Comparison of ENCODE assay signal across 9 mouse cellular contexts in the genomic region with DNA sequence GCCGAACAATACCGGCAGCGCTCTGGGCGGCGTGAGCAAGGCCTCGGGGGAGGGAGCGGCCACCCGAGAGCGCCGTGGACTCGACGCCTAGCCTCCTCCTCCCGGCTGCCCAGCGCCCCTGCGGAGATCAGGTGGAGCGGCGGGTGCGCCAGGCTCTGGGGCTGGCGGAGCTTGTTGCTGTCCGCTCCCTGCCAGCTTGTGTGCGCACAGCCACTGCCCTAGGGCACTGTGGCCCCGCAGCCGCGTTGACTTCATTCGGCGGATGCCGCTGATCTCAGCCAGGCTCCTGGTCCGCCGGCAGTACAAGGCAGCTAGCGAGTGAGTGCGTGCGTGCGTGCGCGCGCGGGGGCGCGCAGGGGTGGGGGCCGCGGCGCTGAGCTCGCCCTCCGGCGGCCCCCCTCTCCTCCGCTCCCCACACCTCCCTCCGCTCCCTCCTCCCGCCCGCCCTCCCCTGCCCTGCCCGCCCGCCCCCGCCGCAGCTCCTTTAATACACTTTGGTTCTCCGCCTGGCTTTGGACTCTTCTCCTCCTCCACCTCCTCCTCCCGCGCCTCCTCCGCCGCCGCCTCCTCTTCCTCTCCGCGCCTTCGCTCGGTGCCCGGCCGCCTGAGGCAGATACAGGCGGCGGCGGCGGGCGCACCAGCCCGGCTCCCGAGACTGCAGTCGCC. TPM values are rescaled to one million over a fixed set of nuclear protein-coding genes. Genes with fewer than 3 reads are reported as not detected.
DNase-seq lines count a peak whose midpoint lies in the region; ATAC-seq and TF ChIP-seq lines count a peak whose summit lies in the region.
"Had no signal": no experiment of that assay in that cellular context is flagged by ENCODE, and none has a peak within 500 bp of the region (broad histone marks: within the 10 kb centered on the region; RNA-seq: fewer than 3 reads in every experiment).

A gene (plus strand): TSS at position 545 of the 666 bp plus-strand sequence.

- DNase-seq in adrenal gland, adult (ENCODE audit: inconsistent age in 2 of 2, low spot score in 1 of 2), result peak; percentile 31 to 68
- DNase-seq in adrenal gland, adult 8-10 months, result no peak
- DNase-seq in testis, postnatal 14 days (ENCODE audit: low spot score), result no peak
- no peak for DNase-seq in left cerebral cortex, postnatal 36 days (ENCODE audit: low spot score in 2 of 2)
- DNase-seq in thymus, adult 2 months, result no peak

- H3K9ac ChIP-seq in heart, embryonic 16.5 days (ENCODE audit: low read length), result no peak within 1 kb of the TSS
- H3K9ac ChIP-seq in neural tube, embryonic 13.5 days, result peak within 1 kb of the TSS; percentile 82

- no peak for TF ChIP-seq POLR2A in testis, adult 2 months (IDR thresholded peaks at IDR 0.05; ENCODE audit: control insufficient read depth, low read depth, low read length)
- TF ChIP-seq POLR2A in thymus, adult 2 months (IDR thresholded peaks at IDR 0.05; ENCODE audit: control insufficient read depth, extremely low read depth, insufficient read depth, low read length, poor library complexity), result no peak

- WGBS in heart, embryonic 16.5 days, result under 1% methylated on average over 55 of the region's 73 CpGs
- 1% methylated on average over 44 of the region's 73 CpGs for WGBS in neural tube, embryonic 13.5 days
- under 1% methylated on average over 49 of the region's 73 CpGs for WGBS in thymus, adult 2 months

- H3K36me3 ChIP-seq in testis, adult 2 months (ENCODE audit: control insufficient read depth, insufficient read depth, low read length), result no peaks in the 10 kb centered on the region
- H3K36me3 ChIP-seq in heart, embryonic 16.5 days (ENCODE audit: control insufficient read depth, insufficient read depth), result no peaks in the 10 kb centered on the region
- H3K36me3 ChIP-seq in neural tube, embryonic 13.5 days, result no peaks in the 10 kb centered on the region
- H3K36me3 ChIP-seq in thymus, adult 2 months (ENCODE audit: control insufficient read depth, insufficient read depth, low read length), result no peaks in the 10 kb centered on the region

- peak within 1 kb of the TSS; percentile 82 for H3K4me2 ChIP-seq in heart, embryonic 16.5 days (ENCODE audit: low read depth, low read length)
- peak within 1 kb of the TSS; percentile 62 for H3K4me2 ChIP-seq in neural tube, embryonic 13.5 days

- peak within 1 kb of the TSS; percentile 35; the same call in 1 of the 2 replicates for H3K4me3 ChIP-seq in testis, adult 2 months (ENCODE audit: control insufficient read depth, low read depth, low read length)
- H3K4me3 ChIP-seq in heart, embryonic 16.5 days (ENCODE audit: low read length), result peak within 1 kb of the TSS; percentile 58
- peak within 1 kb of the TSS; percentile 58 for H3K4me3 ChIP-seq in neural tube, embryonic 13.5 days
- H3K4me3 ChIP-seq in thymus, adult 2 months (ENCODE audit: control insufficient read depth, insufficient read depth, low read length), result no peak within 1 kb of the TSS

- peaks cover 15% of the 10 kb centered on the region for H3K4me1 ChIP-seq in testis, adult 2 months (ENCODE audit: control insufficient read depth, insufficient read depth, low read length)
- peaks cover 11% of the 10 kb centered on the region for H3K4me1 ChIP-seq in heart, embryonic 16.5 days (ENCODE audit: control insufficient read depth, insufficient read depth, low read length)
- peaks cover 30% of the 10 kb centered on the region for H3K4me1 ChIP-seq in neural tube, embryonic 13.5 days (replicated peaks)
- H3K4me1 ChIP-seq in thymus, adult 2 months (replicated peaks; ENCODE audit: control insufficient read depth, insufficient read depth, low read length), result no peaks in the 10 kb centered on the region

- no peaks in the 10 kb centered on the region for H3K9me3 ChIP-seq in heart, embryonic 16.5 days (replicated peaks; ENCODE audit: control insufficient read depth, low read length)
- H3K9me3 ChIP-seq in neural tube, embryonic 13.5 days, result no peaks in the 10 kb centered on the region

- no peak within 1 kb of the TSS for H3K27ac ChIP-seq in testis, adult 2 months (ENCODE audit: control insufficient read depth, insufficient read depth, low read depth, low read length)
- no peak within 1 kb of the TSS for H3K27ac ChIP-seq in heart, embryonic 16.5 days (ENCODE audit: low read length)
- H3K27ac ChIP-seq in neural tube, embryonic 13.5 days (replicated peaks), result peak within 1 kb of the TSS; percentile 96
- H3K27ac ChIP-seq in thymus, adult 2 months (ENCODE audit: control insufficient read depth, insufficient read depth, low read length), result no peak within 1 kb of the TSS

- ATAC-seq in heart, embryonic 16.5 days (replicated peaks; ENCODE audit: extremely low read depth, insufficient read depth, low FRiP score), result peak; percentile 63; the same call in 1 of the 2 replicates
- peak; percentile 79 for ATAC-seq in neural tube, embryonic 13.5 days (ENCODE audit: low read depth)

- TF ChIP-seq CTCF in testis, adult 2 months (IDR thresholded peaks at IDR 0.05; ENCODE audit: control insufficient read depth, insufficient read depth, insufficient replicate concordance, low read depth, low read length), result no peak
- TF ChIP-seq CTCF in thymus, adult 2 months (IDR thresholded peaks at IDR 0.05; ENCODE audit: borderline replicate concordance, control insufficient read depth, extremely low read depth, insufficient read depth, low read length, poor library complexity), result no peak

- peaks cover 9% of the 10 kb centered on the region for H3K27me3 ChIP-seq in testis, adult 2 months (ENCODE audit: control insufficient read depth, insufficient read depth, low read length)
- peaks cover 83% of the 10 kb centered on the region for H3K27me3 ChIP-seq in heart, embryonic 16.5 days (ENCODE audit: control insufficient read depth, insufficient read depth, low read length)
- H3K27me3 ChIP-seq in neural tube, embryonic 13.5 days, result peaks cover 67% of the 10 kb centered on the region
- H3K27me3 ChIP-seq in thymus, adult 2 months (ENCODE audit: control insufficient read depth, insufficient read depth, low read length), result peaks cover 28% of the 10 kb centered on the region

- intact Hi-C loops in left cerebral cortex, postnatal 36 days (cut with DNase I), result loop anchor here (5.0 kb wide), 1 partner anchor 248 kb away; no protein-coding TSS in a partner anchor

RNA-seq across cellular contexts. Expression of the gene that starts here (rescaled TPM):
- under 1 TPM in 1 of 4 experiments, not detected in 3; 0.09 TPM for total RNA-seq in adrenal gland, adult 8-10 months (2022)
- 0.05 TPM in 1 of 2 replicates, not detected in the other for polyA plus RNA-seq in testis, adult 2 months (2012; rRNA removed)
- not detected in 2 replicates for polyA plus RNA-seq in heart, embryonic 16.5 days (2015; fragmentation: Nextera tagmentation; extraction: Ambion mirVana)
- 10 to 100 TPM; 12.7 to 19.1 TPM for total RNA-seq in left cerebral cortex, postnatal 36 days (2021)
- 8.2 and 10.2 TPM in 2 replicates for polyA plus RNA-seq in neural tube, embryonic 13.5 days (2015; fragmentation: Nextera tagmentation; extraction: Ambion mirVana)
- not detected in 2 replicates for polyA plus RNA-seq in thymus, adult 2 months (2012; rRNA removed)
- total RNA-seq: heart, adult 18-20 months had no signal

Comparison
In these comparisons a context has a peak if more than half of its experiments do, and no peak if none do; other contexts are left out.
1. RNA of the gene that starts here (total RNA-seq): 12.7 to 19.1 TPM in left cerebral cortex, postnatal 36 days; 0.09 TPM in adrenal gland, adult 8-10 months; every median in the first group is over 10 times any median in the second.
2. DNase-seq: peak in adrenal gland, adult (2 of 2); none in adrenal gland, adult 8-10 months (single experiment), testis, postnatal 14 days (single experiment), left cerebral cortex, postnatal 36 days (0 of 2) and thymus, adult 2 months (single experiment).
3. Peak in ATAC-seq, H3K4me3 ChIP-seq and H3K4me2 ChIP-seq in heart, embryonic 16.5 days; RNA of the gene not detected or under 1 TPM.